Mouse (Mus musculus) liver, embryonic 13.5 days (tissue): ENCODE data around the gene Gemin7. TPM values are rescaled to one million over a fixed set of nuclear protein-coding genes. Genes with fewer than 3 reads are reported as not detected.
A peak's percentile ranks its signal among the peaks of the same experiment; 100 is the strongest.

Source experiments
- ATAC-seq: fragments of 200-750 bp; cut with Nextera tagmentation; 2 replicates; pipeline ENCODE4 v1.8.0; 2017; ENCODE audit warnings: low read depth, mild to moderate bottlenecking, moderate number of reproducible peaks, moderate library complexity
- DNase-seq: peaks from one replicate; pipeline ENCODE4 v3.0.0; 2022
- H3K27ac ChIP-seq: fragments of 300-500 bp; sonication (generic); 2 replicates; pipeline ENCODE4 v1.5.1; 2015; ENCODE audit warnings: moderate library complexity, mild to moderate bottlenecking, inconsistent platforms
- H3K27me3 ChIP-seq: fragments of 300-500 bp; sonication (generic); 2 replicates; pipeline ENCODE4 v1.6.1; 2015; ENCODE audit warnings: mild to moderate bottlenecking, inconsistent platforms
- H3K36me3 ChIP-seq: fragments of 300-500 bp; sonication (generic); 2 replicates; pipeline ENCODE4 v1.6.1; 2015; ENCODE audit warnings: mild to moderate bottlenecking, inconsistent platforms
- H3K4me1 ChIP-seq: fragments of 300-500 bp; sonication (generic); replicated peaks from 2 replicates; pipeline ENCODE4 v1.6.1; 2015; ENCODE audit warnings: inconsistent platforms
- H3K4me2 ChIP-seq: fragments of 300-500 bp; sonication (generic); 2 replicates; pipeline ENCODE4 v1.6.1; 2015; ENCODE audit warnings: inconsistent platforms, mild to moderate bottlenecking, moderate library complexity
- H3K4me3 ChIP-seq: fragments of 300-500 bp; sonication (generic); replicated peaks from 2 replicates; pipeline ENCODE4 v1.5.1; 2015; ENCODE audit warnings: mild to moderate bottlenecking, inconsistent platforms
- H3K9ac ChIP-seq: fragments of 300-500 bp; sonication (generic); 2 replicates; pipeline ENCODE4 v1.6.1; 2015; ENCODE audit warnings: mild to moderate bottlenecking, inconsistent platforms
- H3K9me3 ChIP-seq: fragments of 300-500 bp; sonication (generic); replicated peaks from 2 replicates; pipeline ENCODE4 v1.6.1; 2016; ENCODE audit warnings: inconsistent platforms
- WGBS: fragments of 180-500 bp; shearing (Covaris S2); methylation state at CpG from one replicate; pipeline ENCODE4 v1.1.7; 2015; ENCODE audit not compliant: insufficient replicate concordance; 5-methylcytosine and 5-hydroxymethylcytosine counted together
- polyA plus RNA-seq: library from polyadenylated mRNA; unstranded; fragments of >200 nt; fragmentation: Nextera tagmentation; extraction: Ambion mirVana; gene quantifications from 2 replicates; pipeline ENCODE4 v1.2.1, GENCODE M21; 2015

Gemin7 gene
- polyA plus RNA-seq, 1 experiment from 2014 or later, result 92.7 TPM

DNA sequence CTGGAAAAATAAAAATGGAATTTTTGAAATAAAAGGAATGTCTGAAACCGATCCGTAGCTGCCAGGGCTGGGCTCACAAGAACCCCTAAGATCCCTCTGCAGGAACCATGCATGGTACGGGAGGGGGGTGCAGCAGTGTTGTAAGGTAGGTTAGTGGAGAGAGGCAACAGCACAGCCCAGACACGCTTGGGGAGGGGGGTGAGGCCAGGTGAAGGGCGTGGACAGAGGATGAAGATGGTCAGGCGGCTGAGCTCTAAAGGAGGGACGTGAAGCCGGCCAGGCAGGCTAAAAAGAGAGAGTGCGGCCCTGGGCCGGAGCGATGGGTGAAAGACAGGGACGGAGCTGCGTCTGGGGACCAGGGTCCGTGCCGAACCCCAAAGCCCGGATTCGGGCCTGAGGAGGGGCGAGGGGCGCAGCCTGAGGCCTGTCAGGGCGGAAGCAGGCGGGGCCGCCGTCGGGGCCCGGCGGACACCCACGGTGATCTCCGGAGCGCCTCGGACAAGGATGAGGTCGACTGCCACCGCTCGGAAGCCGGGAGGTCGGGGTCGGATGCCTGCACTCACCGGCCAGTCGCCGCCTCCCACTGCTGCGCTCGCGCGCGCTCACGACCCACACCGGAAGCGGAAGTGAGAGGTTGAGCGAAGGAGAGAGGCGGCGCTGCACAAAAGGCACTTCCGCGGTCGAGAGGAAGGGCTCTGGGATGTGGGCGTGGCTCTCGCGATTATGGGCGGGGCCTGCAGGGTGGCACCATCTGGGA lies 26.6 kb upstream of the Gemin7 start, which contains the start of gene Clasrp:
Gene Clasrp (minus strand): TSS at position 638 of the 757 bp plus-strand sequence.
- Histone ChIP-seq H3K4me2 (peak within 1 kb of the TSS; percentile 87), H3K36me3 (peaks cover 34% of the 10 kb centered on the region), H3K4me1 (peaks cover 38% of the 10 kb centered on the region), H3K27ac (peak within 1 kb of the TSS; percentile 84), H3K27me3 (no peaks in the 10 kb centered on the region), H3K9me3 (no peaks in the 10 kb centered on the region), H3K9ac (peak within 1 kb of the TSS; percentile 95), H3K4me3 (peak within 1 kb of the TSS; percentile 97)
- under 1% methylated on average over 57 of the region's 57 CpGs for WGBS
- ATAC-seq, result peak; percentile 93
- peak; percentile 92 for DNase-seq

DNA sequence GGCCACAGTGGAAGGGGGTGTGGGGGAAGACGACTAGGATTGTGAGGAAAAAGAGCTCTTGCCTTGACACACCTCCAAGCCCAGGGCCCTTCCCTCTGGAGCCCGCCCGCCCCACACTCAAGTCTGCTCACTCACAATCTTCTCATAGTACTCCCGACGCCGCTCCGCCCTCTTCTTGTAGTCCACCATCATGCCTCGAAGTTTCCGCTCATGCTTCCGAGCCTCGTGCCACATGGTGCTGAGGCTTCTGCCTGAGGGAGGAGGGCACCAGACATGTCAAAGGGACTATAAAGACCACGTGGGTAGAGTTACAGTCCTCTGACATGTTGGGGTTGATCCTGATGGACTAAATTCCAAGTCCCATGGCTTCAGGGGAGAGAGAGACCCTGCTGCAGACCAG lies 25.7 kb upstream of the Gemin7 start:
- peak overlapping the region; percentile 95 for H3K9ac ChIP-seq
- peak overlapping the region; percentile 87 for H3K4me2 ChIP-seq
- WGBS, result 62% methylated on average over 12 of the region's 12 CpGs
- H3K9me3 ChIP-seq, result no peaks in the 10 kb centered on the region
- ATAC-seq, result no peak
- no peak overlapping the region for H3K27ac ChIP-seq
- no peak for DNase-seq
- H3K4me3 ChIP-seq, result peak overlapping the region; percentile 97
- peaks cover 43% of the 10 kb centered on the region for H3K36me3 ChIP-seq
- peaks cover 38% of the 10 kb centered on the region for H3K4me1 ChIP-seq
- no peaks in the 10 kb centered on the region for H3K27me3 ChIP-seq

DNA sequence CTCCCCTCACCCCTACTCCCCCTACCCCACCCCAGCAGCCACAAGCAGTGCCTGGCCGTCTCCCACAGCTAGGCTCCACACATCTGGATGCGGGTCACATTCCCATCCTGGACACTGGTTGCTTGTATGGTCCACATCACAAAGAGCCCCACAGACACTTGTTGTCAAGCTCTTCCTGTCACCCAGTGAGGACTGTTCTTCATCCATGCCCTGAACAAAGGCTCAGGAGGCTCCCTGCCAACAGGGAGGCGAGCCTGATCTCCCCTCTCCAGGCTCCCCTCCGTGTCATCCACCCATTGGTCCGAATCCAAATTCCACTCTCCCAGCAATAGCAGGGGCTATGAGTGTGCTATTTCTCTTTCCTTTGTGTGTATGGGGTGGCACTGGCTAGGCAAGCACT lies 23.2 kb upstream of the Gemin7 start:
- H3K9me3 ChIP-seq, result no peaks in the 10 kb centered on the region
- H3K4me3 ChIP-seq, result no peak overlapping the region
- no peak overlapping the region for H3K4me2 ChIP-seq
- no peak overlapping the region for H3K9ac ChIP-seq
- H3K27me3 ChIP-seq, result no peaks in the 10 kb centered on the region
- ATAC-seq (no peak), DNase-seq (no peak)
- peaks cover 38% of the 10 kb centered on the region for H3K4me1 ChIP-seq
- WGBS, result 82% methylated on average over 5 of the region's 5 CpGs
- H3K27ac ChIP-seq, result no peak overlapping the region
- H3K36me3 ChIP-seq, result peaks cover 58% of the 10 kb centered on the region

DNA sequence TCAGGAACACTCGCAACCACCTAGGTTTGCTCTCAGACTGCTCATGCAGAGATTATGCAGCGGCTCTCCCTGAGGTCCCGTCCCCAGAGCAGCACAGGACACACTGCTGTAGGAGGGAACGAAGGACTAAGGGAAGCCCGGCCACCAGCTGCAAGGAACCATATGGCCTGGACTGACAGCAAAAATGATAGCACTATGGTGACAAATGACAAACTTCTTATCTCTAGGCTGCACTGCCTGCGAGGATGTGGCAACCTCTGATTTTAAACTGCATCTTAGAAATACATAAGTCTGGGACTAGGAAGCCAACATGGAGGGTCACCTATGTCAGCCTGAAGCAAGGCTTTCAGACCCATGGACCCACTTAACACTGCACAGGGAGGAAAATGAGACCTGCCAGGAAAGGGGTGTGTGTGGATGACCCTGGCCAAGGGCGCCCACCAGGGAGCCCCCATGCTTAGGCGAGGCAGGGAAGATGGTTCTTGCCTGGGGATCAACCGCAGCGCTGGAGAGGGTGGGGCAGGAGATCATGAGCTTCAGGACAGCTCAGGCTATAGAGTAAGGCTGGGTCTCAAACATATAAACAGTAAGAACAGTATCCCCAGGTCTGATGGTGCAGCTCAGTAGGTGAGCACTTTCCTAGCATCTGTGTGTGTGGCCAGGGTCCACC lies 15.8 kb upstream of the Gemin7 start:
- WGBS, result 40% methylated on average over 10 of the region's 10 CpGs

DNA sequence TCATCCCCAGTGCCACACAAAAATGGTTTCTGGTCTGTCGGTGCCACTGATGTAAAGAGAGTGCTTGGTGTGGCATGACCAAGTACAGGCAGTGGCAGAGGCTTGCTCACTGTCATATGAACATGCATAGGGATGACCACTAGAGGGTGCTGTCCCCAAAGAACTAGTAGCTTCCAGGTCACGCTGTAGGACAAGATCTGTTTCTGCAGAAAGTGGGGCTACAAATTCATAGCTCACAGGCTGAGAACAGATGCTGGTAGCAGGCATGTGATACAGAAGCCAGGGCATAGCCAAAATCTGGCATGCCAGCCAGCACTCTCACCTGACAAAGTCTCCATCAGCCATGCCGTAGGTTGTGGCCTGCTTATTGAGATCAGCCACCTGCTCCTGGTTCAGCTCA lies 12.5 kb upstream of the Gemin7 start:
- Histone ChIP-seq H3K4me2 (no peak overlapping the region), H3K27ac (no peak overlapping the region), H3K9me3 (no peaks in the 10 kb centered on the region), H3K4me1 (peaks cover 22% of the 10 kb centered on the region), H3K9ac (no peak overlapping the region), H3K36me3 (peaks cover 98% of the 10 kb centered on the region), H3K27me3 (no peaks in the 10 kb centered on the region), H3K4me3 (no peak overlapping the region)
- 47% methylated on average over 3 of the region's 3 CpGs for WGBS
- DNase-seq (peak; percentile 72), ATAC-seq (peak; percentile 32)

More for the DNA sequence above, 15.8 kb upstream of the Gemin7 start:
- Histone ChIP-seq H3K36me3 (peaks cover 88% of the 10 kb centered on the region), H3K4me2 (0 out of 2 replicates have a peak overlapping the region, but pooled peaks have one; percentile 17), H3K4me3 (no peak overlapping the region), H3K27me3 (no peaks in the 10 kb centered on the region), H3K9me3 (no peaks in the 10 kb centered on the region), H3K9ac (peak overlapping the region; percentile 28; the same call in 1 of the 2 replicates), H3K4me1 (peaks cover 22% of the 10 kb centered on the region), H3K27ac (peak overlapping the region; percentile 66)
- peak; percentile 84 for ATAC-seq
- DNase-seq, result peak; percentile 37

DNA sequence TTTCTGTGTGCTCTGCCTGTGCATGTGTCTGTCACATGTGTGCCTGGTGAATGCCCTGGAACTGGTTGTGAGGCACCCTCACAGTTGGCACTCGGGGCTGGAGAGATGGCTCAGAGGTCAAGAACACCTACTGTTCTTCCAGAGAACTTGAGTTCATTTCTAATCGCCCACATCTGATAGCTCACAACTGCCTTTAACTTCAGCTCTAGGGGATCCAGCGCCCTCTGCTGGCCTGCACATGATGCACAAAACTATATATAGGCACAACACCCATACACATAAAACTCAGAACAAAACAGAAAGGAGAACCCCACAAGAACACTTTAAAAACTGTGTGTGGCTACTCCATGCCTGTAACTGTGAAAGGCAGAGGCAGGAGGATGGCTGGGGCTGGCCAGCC lies 11.8 kb upstream of the Gemin7 start:
- no peak for ATAC-seq
- no peak overlapping the region for H3K4me3 ChIP-seq
- no peak overlapping the region for H3K27ac ChIP-seq
- H3K36me3 ChIP-seq, result peaks cover 99% of the 10 kb centered on the region
- peaks cover 20% of the 10 kb centered on the region for H3K4me1 ChIP-seq
- H3K9me3 ChIP-seq, result no peaks in the 10 kb centered on the region
- WGBS, result 36% methylated on average over 3 of the region's 3 CpGs
- H3K4me2 ChIP-seq, result no peak overlapping the region
- H3K27me3 ChIP-seq, result no peaks in the 10 kb centered on the region
- peak; percentile 51 for DNase-seq
- no peak overlapping the region for H3K9ac ChIP-seq

DNA sequence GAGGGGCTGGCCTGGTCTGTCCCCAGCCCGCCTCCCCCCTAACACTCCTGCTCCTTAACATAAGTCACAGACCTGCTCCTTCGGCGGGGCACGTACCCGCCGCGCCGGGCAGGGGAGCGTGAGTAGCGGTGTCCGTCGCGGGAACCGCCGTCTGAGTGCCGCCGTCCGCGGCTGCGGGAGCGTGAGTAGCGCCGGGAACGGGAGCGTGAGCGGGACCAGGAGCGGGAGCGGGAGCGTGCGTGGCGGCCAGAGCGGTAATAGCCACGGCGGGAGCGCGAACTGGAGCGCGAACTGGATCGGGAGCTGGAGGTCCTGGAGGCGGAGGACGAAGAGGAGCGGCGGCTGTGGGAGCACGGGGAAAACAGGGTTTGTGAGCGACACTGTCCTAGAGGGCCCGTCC lies 8.9 kb upstream of the Gemin7 start:
- DNase-seq (no peak), ATAC-seq (no peak)
- H3K9ac ChIP-seq, result no peak overlapping the region
- no peak overlapping the region for H3K27ac ChIP-seq
- H3K27me3 ChIP-seq, result no peaks in the 10 kb centered on the region
- no peak overlapping the region for H3K4me3 ChIP-seq
- no peaks in the 10 kb centered on the region for H3K9me3 ChIP-seq
- no peaks in the 10 kb centered on the region for H3K4me1 ChIP-seq
- 93% methylated on average over 46 of the region's 46 CpGs for WGBS
- H3K4me2 ChIP-seq, result no peak overlapping the region
- peaks cover 99% of the 10 kb centered on the region for H3K36me3 ChIP-seq

DNA sequence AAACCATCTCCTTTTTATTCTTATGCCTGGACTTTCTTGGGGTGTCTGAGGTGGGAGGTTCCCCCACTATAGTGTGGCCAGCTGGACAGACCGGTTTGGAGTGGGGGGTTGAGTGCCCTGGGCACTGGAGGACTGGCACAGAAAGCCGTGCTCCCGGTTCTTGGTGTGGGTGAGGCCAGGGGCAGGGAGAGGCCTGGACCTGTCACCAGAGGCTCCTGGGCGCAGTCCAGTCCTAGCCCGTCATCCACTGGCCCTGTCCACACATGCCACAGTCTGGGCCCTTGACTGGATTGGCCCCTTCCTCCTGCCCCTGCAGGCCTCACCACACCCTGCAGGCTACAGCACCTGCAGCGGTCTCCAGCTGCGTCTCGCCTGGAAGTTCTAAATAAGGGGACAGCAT lies 3.2 kb upstream of the Gemin7 start:
- Histone ChIP-seq H3K9me3 (no peaks in the 10 kb centered on the region), H3K9ac (no peak overlapping the region), H3K4me2 (no peak overlapping the region), H3K4me3 (no peak overlapping the region), H3K27me3 (peaks cover 16% of the 10 kb centered on the region; the same call in 1 of the 2 replicates), H3K36me3 (peaks cover 61% of the 10 kb centered on the region), H3K27ac (no peak overlapping the region), H3K4me1 (peaks cover 40% of the 10 kb centered on the region)
- DNase-seq, result no peak
- no peak for ATAC-seq
- 84% methylated on average over 8 of the region's 8 CpGs for WGBS

DNA sequence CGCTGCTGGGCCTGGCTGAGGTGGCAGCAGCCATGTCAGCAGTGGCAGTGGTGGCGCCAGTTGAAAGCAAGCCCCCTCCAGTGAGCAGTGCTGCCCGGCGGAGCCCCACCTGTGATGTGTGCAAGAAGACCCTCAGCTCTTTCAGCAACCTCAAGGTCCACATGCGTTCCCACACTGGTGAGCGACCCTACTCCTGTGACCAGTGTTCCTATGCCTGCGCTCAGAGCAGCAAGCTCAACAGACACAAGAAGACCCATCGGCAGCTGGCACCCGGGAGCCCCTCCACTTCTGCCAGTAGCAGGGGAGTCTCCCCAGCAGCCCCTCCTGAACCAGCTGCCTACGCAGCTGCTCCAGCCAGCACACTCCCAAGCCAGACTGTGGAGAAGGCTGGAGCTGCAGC lies 2.4 kb upstream of the Gemin7 start:
- H3K9ac ChIP-seq, result no peak overlapping the region
- H3K4me2 ChIP-seq, result no peak overlapping the region
- no peak overlapping the region for H3K4me3 ChIP-seq
- H3K36me3 ChIP-seq, result peaks cover 52% of the 10 kb centered on the region
- DNase-seq (no peak), ATAC-seq (no peak)
- no peaks in the 10 kb centered on the region for H3K9me3 ChIP-seq
- WGBS, result 87% methylated on average over 10 of the region's 10 CpGs
- peaks cover 48% of the 10 kb centered on the region for H3K4me1 ChIP-seq
- H3K27me3 ChIP-seq, result peaks cover 16% of the 10 kb centered on the region; the same call in 1 of the 2 replicates
- no peak overlapping the region for H3K27ac ChIP-seq

DNA sequence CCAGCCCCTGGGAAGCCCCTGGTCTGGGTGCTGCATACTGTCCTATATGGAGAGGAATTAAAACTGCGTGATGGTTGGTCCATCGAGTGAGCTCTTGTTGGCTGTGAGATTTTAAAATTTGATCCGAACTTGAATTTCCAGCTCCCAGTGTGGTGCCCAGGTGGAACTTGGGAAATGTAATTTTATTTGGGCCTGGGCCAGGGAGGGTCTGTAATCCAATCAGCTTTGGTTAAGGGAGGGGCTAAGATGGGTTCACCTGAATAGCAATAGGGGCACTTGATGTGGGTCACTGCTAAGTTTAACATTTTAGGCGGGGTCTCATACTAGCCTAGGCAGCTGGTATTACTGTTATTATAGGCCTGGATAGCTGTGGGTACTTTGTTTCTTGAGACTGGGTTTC lies 1.0 kb upstream of the Gemin7 start:
- DNase-seq, result no peak
- peaks cover 16% of the 10 kb centered on the region; the same call in 1 of the 2 replicates for H3K27me3 ChIP-seq
- H3K4me3 ChIP-seq, result peak overlapping the region; percentile 61; the same call in 1 of the 2 replicates
- H3K9me3 ChIP-seq, result no peaks in the 10 kb centered on the region
- H3K4me2 ChIP-seq, result peak overlapping the region; percentile 96
- peaks cover 61% of the 10 kb centered on the region for H3K4me1 ChIP-seq
- WGBS, result 52% methylated on average over 4 of the region's 4 CpGs
- peaks cover 39% of the 10 kb centered on the region for H3K36me3 ChIP-seq
- peak overlapping the region; percentile 73; the same call in 1 of the 2 replicates for H3K9ac ChIP-seq
- no peak for ATAC-seq
- no peak overlapping the region for H3K27ac ChIP-seq

DNA sequence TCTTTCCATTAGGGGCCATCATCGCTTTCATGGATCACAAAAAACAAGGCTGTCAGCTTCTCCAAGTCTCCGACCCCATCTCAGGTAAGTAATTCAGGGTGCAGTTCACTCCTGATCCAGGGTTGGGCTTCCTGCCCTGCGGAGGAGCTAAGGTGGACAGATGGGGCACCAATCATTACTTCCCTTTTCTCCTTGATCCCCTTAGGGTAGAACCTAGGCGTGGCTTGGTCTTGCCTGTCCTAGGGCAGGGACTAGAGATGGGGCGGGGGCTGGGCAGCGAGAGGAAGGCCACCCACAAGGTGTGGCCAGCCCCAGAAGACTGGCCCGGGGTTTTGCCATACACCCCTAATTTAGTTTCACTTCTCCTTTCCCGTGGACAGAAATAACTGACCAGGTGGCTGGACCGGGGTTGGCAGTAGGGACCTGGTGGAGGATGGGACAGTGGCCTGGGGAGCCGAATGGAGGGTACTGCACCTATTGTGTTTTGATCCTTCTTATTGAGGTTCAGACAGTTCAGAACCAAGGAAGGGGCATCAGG lies 551 bp upstream of the Gemin7 start:
- Histone ChIP-seq H3K4me2 (peak overlapping the region; percentile 96), H3K27me3 (peaks cover 16% of the 10 kb centered on the region; the same call in 1 of the 2 replicates), H3K4me1 (peaks cover 61% of the 10 kb centered on the region), H3K9ac (peak overlapping the region; percentile 73), H3K36me3 (peaks cover 34% of the 10 kb centered on the region), H3K9me3 (no peaks in the 10 kb centered on the region), H3K27ac (no peak overlapping the region; the same call in 1 of the 2 replicates), H3K4me3 (peak overlapping the region; percentile 61)
- DNase-seq (no peak), ATAC-seq (0 out of 2 replicates have a peak, but pooled peaks have one; percentile 24)
- 7% methylated on average over 10 of the region's 10 CpGs for WGBS
